Mouse (Mus musculus): Measurements from ENCODE around the gene Smarcad1. TPM values are rescaled to one million over a fixed set of nuclear protein-coding genes. Genes with fewer than 3 reads are reported as not detected.

The Smarcad1 gene
- polyA plus RNA-seq, 1 experiment, result 10.4 TPM

- no peak overlapping the region for H3ac ChIP-seq (ENCODE audit: control insufficient read depth, insufficient read length)
- no peaks in the 10 kb centered on the region for H3K27me3 ChIP-seq (ENCODE audit: control insufficient read depth, insufficient read depth, insufficient read length)
- no peak overlapping the region for H3K4me3 ChIP-seq
- TF ChIP-seq MYOD1 (IDR thresholded peaks at IDR 0.05; ENCODE audit: control insufficient read depth in 1 of 3, insufficient read length in 2 of 3, low read depth in 2 of 3), result no peak
- no peak for TF ChIP-seq MYOG (IDR thresholded peaks at IDR 0.05; ENCODE audit: control insufficient read depth in 1 of 3, insufficient read depth in 1 of 3, insufficient read length in 2 of 3, low read depth in 2 of 3)
- TF ChIP-seq POLR2AphosphoS2 (IDR thresholded peaks at IDR 0.05; ENCODE audit: insufficient read length, low read depth), result no peak
- TF ChIP-seq E2F4 (IDR thresholded peaks at IDR 0.05; ENCODE audit: insufficient read depth), result no peak
- no peak for TF ChIP-seq REST (IDR thresholded peaks at IDR 0.05; ENCODE audit: insufficient read depth, insufficient read length)
- no peak for TF ChIP-seq TCF12 (IDR thresholded peaks at IDR 0.05; ENCODE audit: insufficient read depth, poor library complexity, severe bottlenecking)
- no peak for TF ChIP-seq TCF3 (IDR thresholded peaks at IDR 0.05; ENCODE audit: insufficient read length, low read depth)
- TF ChIP-seq CEBPB (IDR thresholded peaks at IDR 0.05; ENCODE audit: insufficient read depth, poor library complexity, severe bottlenecking), result no peak
- TF ChIP-seq POLR2A (IDR thresholded peaks at IDR 0.05; ENCODE audit: insufficient read length, low read depth), result no peak
- TF ChIP-seq SRF (IDR thresholded peaks at IDR 0.05; ENCODE audit: control insufficient read depth, insufficient read length, low read depth), result no peak
- no peak for TF ChIP-seq MAX (IDR thresholded peaks at IDR 0.05; ENCODE audit: low read depth)
- TF ChIP-seq USF1 (IDR thresholded peaks at IDR 0.05; ENCODE audit: low read depth), result no peak
- H3K36me3 ChIP-seq (ENCODE audit: control insufficient read depth, insufficient read depth), result no peaks in the 10 kb centered on the region
- H3K4me2 ChIP-seq (ENCODE audit: low read depth), result no peak overlapping the region
- no peaks in the 10 kb centered on the region for H3K79me2 ChIP-seq (ENCODE audit: control insufficient read depth, insufficient read depth)
Measured at GRCm38 (mm10) chr6:65023053-65023452, 19.3 kb upstream of the Smarcad1 start.

DNA sequence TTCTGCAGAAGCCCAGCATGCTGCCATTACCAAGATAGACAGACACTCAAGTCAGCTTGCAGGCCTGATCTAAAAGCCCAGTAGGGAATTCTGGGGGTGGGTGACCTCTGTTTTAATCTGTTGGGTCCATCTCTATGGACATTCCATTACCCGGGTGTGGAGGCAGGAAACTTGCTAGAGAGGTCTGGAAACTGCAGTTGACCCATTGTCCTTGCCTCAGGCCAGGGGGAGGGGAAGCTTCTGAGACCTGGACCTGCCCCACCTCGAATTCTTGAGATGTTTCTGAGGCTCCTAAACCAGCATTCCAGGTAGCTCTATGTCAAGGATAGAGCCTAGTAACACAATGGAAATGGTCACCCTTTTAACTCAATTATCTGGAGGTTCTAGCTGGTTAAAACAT lies 17.7 kb upstream of the Smarcad1 start:
- Histone ChIP-seq H3ac (ENCODE audit: control insufficient read depth, insufficient read length) (no peak overlapping the region), H3K79me2 (ENCODE audit: control insufficient read depth, insufficient read depth) (no peaks in the 10 kb centered on the region), H3K4me2 (ENCODE audit: low read depth) (no peak overlapping the region), H3K36me3 (ENCODE audit: control insufficient read depth, insufficient read depth) (no peaks in the 10 kb centered on the region), H3K4me3 (no peak overlapping the region), H3K27me3 (ENCODE audit: control insufficient read depth, insufficient read depth, insufficient read length) (no peaks in the 10 kb centered on the region)
- no peak for TF ChIP-seq USF1 (IDR thresholded peaks at IDR 0.05; ENCODE audit: low read depth)
- no peak for TF ChIP-seq MYOG (IDR thresholded peaks at IDR 0.05; ENCODE audit: control insufficient read depth in 1 of 3, insufficient read depth in 1 of 3, insufficient read length in 2 of 3, low read depth in 2 of 3)
- no peak for TF ChIP-seq SRF (IDR thresholded peaks at IDR 0.05; ENCODE audit: control insufficient read depth, insufficient read length, low read depth)
- TF ChIP-seq POLR2A (IDR thresholded peaks at IDR 0.05; ENCODE audit: insufficient read length, low read depth), result no peak
- no peak for TF ChIP-seq REST (IDR thresholded peaks at IDR 0.05; ENCODE audit: insufficient read depth, insufficient read length)
- no peak for TF ChIP-seq CEBPB (IDR thresholded peaks at IDR 0.05; ENCODE audit: insufficient read depth, poor library complexity, severe bottlenecking)
- TF ChIP-seq TCF3 (IDR thresholded peaks at IDR 0.05; ENCODE audit: insufficient read length, low read depth), result no peak
- no peak for TF ChIP-seq POLR2AphosphoS2 (IDR thresholded peaks at IDR 0.05; ENCODE audit: insufficient read length, low read depth)
- no peak for TF ChIP-seq E2F4 (IDR thresholded peaks at IDR 0.05; ENCODE audit: insufficient read depth)
- TF ChIP-seq MAX (IDR thresholded peaks at IDR 0.05; ENCODE audit: low read depth), result no peak
- TF ChIP-seq MYOD1 (IDR thresholded peaks at IDR 0.05; ENCODE audit: control insufficient read depth in 1 of 3, insufficient read length in 2 of 3, low read depth in 2 of 3), result no peak
- no peak for TF ChIP-seq TCF12 (IDR thresholded peaks at IDR 0.05; ENCODE audit: insufficient read depth, poor library complexity, severe bottlenecking)

- Histone ChIP-seq H3ac (ENCODE audit: control insufficient read depth, insufficient read length) (no peak overlapping the region), H3K79me2 (ENCODE audit: control insufficient read depth, insufficient read depth) (no peaks in the 10 kb centered on the region), H3K36me3 (ENCODE audit: control insufficient read depth, insufficient read depth) (no peaks in the 10 kb centered on the region), H3K27me3 (ENCODE audit: control insufficient read depth, insufficient read depth, insufficient read length) (no peaks in the 10 kb centered on the region), H3K4me2 (ENCODE audit: low read depth) (no peak overlapping the region), H3K4me3 (no peak overlapping the region)
- TF ChIP-seq POLR2AphosphoS2 (IDR thresholded peaks at IDR 0.05; ENCODE audit: insufficient read length, low read depth), result no peak
- no peak for TF ChIP-seq POLR2A (IDR thresholded peaks at IDR 0.05; ENCODE audit: insufficient read length, low read depth)
- TF ChIP-seq TCF3 (IDR thresholded peaks at IDR 0.05; ENCODE audit: insufficient read length, low read depth), result no peak
- TF ChIP-seq MAX (IDR thresholded peaks at IDR 0.05; ENCODE audit: low read depth), result no peak
- TF ChIP-seq USF1 (IDR thresholded peaks at IDR 0.05; ENCODE audit: low read depth), result no peak
Measured at GRCm38 (mm10) chr6:65025130-65025529, 17.3 kb upstream of the Smarcad1 start.

- Histone ChIP-seq H3K79me2 (ENCODE audit: control insufficient read depth, insufficient read depth) (no peaks in the 10 kb centered on the region), H3ac (ENCODE audit: control insufficient read depth, insufficient read length) (no peak overlapping the region), H3K27me3 (ENCODE audit: control insufficient read depth, insufficient read depth, insufficient read length) (no peaks in the 10 kb centered on the region), H3K36me3 (ENCODE audit: control insufficient read depth, insufficient read depth) (no peaks in the 10 kb centered on the region), H3K4me2 (ENCODE audit: low read depth) (no peak overlapping the region), H3K4me3 (no peak overlapping the region)
- TF ChIP-seq MYOG (IDR thresholded peaks at IDR 0.05; ENCODE audit: control insufficient read depth in 1 of 3, insufficient read depth in 1 of 3, insufficient read length in 2 of 3, low read depth in 2 of 3) (no peak), POLR2A (IDR thresholded peaks at IDR 0.05; ENCODE audit: insufficient read length, low read depth) (no peak), MAX (IDR thresholded peaks at IDR 0.05; ENCODE audit: low read depth) (no peak), E2F4 (IDR thresholded peaks at IDR 0.05; ENCODE audit: insufficient read depth) (no peak), SRF (IDR thresholded peaks at IDR 0.05; ENCODE audit: control insufficient read depth, insufficient read length, low read depth) (no peak), TCF12 (IDR thresholded peaks at IDR 0.05; ENCODE audit: insufficient read depth, poor library complexity, severe bottlenecking) (no peak), MYOD1 (IDR thresholded peaks at IDR 0.05; ENCODE audit: control insufficient read depth in 1 of 3, insufficient read length in 2 of 3, low read depth in 2 of 3) (no peak), REST (IDR thresholded peaks at IDR 0.05; ENCODE audit: insufficient read depth, insufficient read length) (no peak), POLR2AphosphoS2 (IDR thresholded peaks at IDR 0.05; ENCODE audit: insufficient read length, low read depth) (no peak), USF1 (IDR thresholded peaks at IDR 0.05; ENCODE audit: low read depth) (no peak), CEBPB (IDR thresholded peaks at IDR 0.05; ENCODE audit: insufficient read depth, poor library complexity, severe bottlenecking) (no peak), TCF3 (IDR thresholded peaks at IDR 0.05; ENCODE audit: insufficient read length, low read depth) (no peak)
Measured at GRCm38 (mm10) chr6:65034661-65035060, 7.7 kb upstream of the Smarcad1 start.

GRCm38 (mm10) chr6:65035469-65035868 lies 6.9 kb upstream of the Smarcad1 start:
- TF ChIP-seq MYOD1 (IDR thresholded peaks at IDR 0.05; ENCODE audit: control insufficient read depth in 1 of 3, insufficient read length in 2 of 3, low read depth in 2 of 3) (no peak), TCF12 (IDR thresholded peaks at IDR 0.05; ENCODE audit: insufficient read depth, poor library complexity, severe bottlenecking) (no peak), MAX (IDR thresholded peaks at IDR 0.05; ENCODE audit: low read depth) (no peak), CEBPB (IDR thresholded peaks at IDR 0.05; ENCODE audit: insufficient read depth, poor library complexity, severe bottlenecking) (no peak), POLR2A (IDR thresholded peaks at IDR 0.05; ENCODE audit: insufficient read length, low read depth) (no peak), USF1 (IDR thresholded peaks at IDR 0.05; ENCODE audit: low read depth) (no peak), REST (IDR thresholded peaks at IDR 0.05; ENCODE audit: insufficient read depth, insufficient read length) (no peak), MYOG (IDR thresholded peaks at IDR 0.05; ENCODE audit: control insufficient read depth in 1 of 3, insufficient read depth in 1 of 3, insufficient read length in 2 of 3, low read depth in 2 of 3) (no peak), E2F4 (IDR thresholded peaks at IDR 0.05; ENCODE audit: insufficient read depth) (no peak), SRF (IDR thresholded peaks at IDR 0.05; ENCODE audit: control insufficient read depth, insufficient read length, low read depth) (no peak), TCF3 (IDR thresholded peaks at IDR 0.05; ENCODE audit: insufficient read length, low read depth) (no peak), POLR2AphosphoS2 (IDR thresholded peaks at IDR 0.05; ENCODE audit: insufficient read length, low read depth) (no peak)

More at GRCm38 (mm10) chr6:65035469-65035868, 6.9 kb upstream of the Smarcad1 start:
- H3K79me2 ChIP-seq (ENCODE audit: control insufficient read depth, insufficient read depth), result no peaks in the 10 kb centered on the region
- no peak overlapping the region for H3ac ChIP-seq (ENCODE audit: control insufficient read depth, insufficient read length)
- H3K4me3 ChIP-seq, result no peak overlapping the region
- H3K27me3 ChIP-seq (ENCODE audit: control insufficient read depth, insufficient read depth, insufficient read length), result no peaks in the 10 kb centered on the region
- H3K4me2 ChIP-seq (ENCODE audit: low read depth), result no peak overlapping the region
- no peaks in the 10 kb centered on the region for H3K36me3 ChIP-seq (ENCODE audit: control insufficient read depth, insufficient read depth)
